Mouse (Mus musculus): ENCODE results near the gene Rab40c.
"Not testable (repeated sequence)": the region's sequence is repeated elsewhere in the genome, so short reads cannot be mapped to it uniquely, and the experiment has no call there.

- not testable (repeated sequence) for TF ChIP-seq CTCF (IDR thresholded peaks at IDR 0.05; ENCODE audit: borderline replicate concordance, insufficient read depth, low read depth, low read length); POLR2A (IDR thresholded peaks at IDR 0.05; ENCODE audit: borderline replicate concordance, insufficient read depth, low read length)
Observed at GRCm38 (mm10) chr17:25871566-25871965, 48.0 kb downstream of the Rab40c start.
